Mouse (Mus musculus) gastrocnemius, postnatal 14 days (tissue): ENCODE results near the gene Cacnb4. TPM values are rescaled to one million over a fixed set of nuclear protein-coding genes. Genes with fewer than 3 reads are reported as not detected.

Experiments
- DNase-seq: peaks from one replicate; pipeline ENCODE4 v3.0.0; 2021; ENCODE audit warnings: mixed read lengths
- intact Hi-C: fragments of 180-260 bp; cut with DNase I; formaldehyde crosslinking; loops from one replicate; pipeline ENCODE4 v1.15.1; 2025; ENCODE audit warnings: low total_unique reads
- total RNA-seq, 2 experiments: library from RNA; stranded (reverse); gene quantifications; 2 replicates each; pipeline ENCODE4 v1.2.3; 2021

The Cacnb4 gene
- total RNA-seq, 2 experiments from 2014 or later, result 0.23 to 0.29 TPM

GRCm38 (mm10) chr2:52577700-52578099, 98.9 kb downstream of the Cacnb4 start:
- intact Hi-C loops, result loop anchor here (10.0 kb wide), 1 partner anchor 143 kb away; no protein-coding TSS in a partner anchor
- DNase-seq, result no peak

DNA sequence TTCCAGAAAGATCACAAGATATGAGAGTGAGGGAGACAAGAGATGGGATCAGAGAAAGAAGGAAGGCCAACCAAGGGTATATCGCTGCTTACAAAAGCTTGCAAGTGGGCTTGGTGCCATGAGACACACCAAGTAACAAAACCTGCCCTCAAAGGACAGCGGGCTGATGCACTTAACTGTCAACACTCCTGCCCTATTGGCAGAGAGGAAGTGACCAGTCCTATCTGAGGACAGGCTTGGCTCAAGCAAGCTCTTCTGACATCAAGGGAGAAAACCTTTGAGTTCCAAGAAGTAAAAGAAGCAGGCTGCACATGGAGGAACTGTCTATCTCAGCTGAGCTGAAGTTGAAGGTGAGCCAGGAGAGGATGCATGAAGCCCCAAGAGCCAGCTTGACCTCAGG, 100.1 kb downstream of the Cacnb4 start:
- no peak for DNase-seq
- intact Hi-C loops, result loop anchor here (10.0 kb wide), 1 partner anchor 142 kb away; no protein-coding TSS in a partner anchor

DNA sequence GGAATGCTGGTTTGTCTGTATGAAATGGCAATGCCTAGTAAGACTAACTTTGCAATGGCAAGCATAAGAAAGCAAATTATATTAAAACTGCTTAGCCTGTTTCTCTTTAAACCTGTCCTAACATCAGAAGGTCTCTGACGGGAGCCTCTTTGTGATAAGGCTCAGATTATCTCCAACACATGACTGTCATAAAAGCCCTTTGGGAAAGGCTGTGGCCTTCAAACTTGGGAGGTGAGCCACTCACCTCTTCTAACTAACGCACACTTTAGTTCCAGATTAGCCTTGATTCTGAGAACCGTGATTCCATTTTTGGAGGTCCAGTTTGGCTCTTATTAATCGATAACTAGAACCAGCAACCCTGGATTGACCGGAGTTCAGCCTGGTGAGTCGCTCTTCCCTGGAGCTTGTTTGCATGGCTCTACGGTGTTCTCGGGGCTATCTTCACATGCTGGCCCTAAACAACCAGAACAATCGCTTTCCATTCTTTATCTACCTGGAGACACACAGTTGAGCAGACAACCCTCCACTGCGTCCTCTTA, 100.9 kb downstream of the Cacnb4 start:
- intact Hi-C loops, result loop anchor here (10.0 kb wide), 1 partner anchor 141 kb away; no protein-coding TSS in a partner anchor
- no peak for DNase-seq

- intact Hi-C loops, result loop anchor here (10.0 kb wide), 1 partner anchor 140 kb away; no protein-coding TSS in a partner anchor
- DNase-seq, result no peak
Observed at GRCm38 (mm10) chr2:52574929-52575328, 101.7 kb downstream of the Cacnb4 start.

DNA sequence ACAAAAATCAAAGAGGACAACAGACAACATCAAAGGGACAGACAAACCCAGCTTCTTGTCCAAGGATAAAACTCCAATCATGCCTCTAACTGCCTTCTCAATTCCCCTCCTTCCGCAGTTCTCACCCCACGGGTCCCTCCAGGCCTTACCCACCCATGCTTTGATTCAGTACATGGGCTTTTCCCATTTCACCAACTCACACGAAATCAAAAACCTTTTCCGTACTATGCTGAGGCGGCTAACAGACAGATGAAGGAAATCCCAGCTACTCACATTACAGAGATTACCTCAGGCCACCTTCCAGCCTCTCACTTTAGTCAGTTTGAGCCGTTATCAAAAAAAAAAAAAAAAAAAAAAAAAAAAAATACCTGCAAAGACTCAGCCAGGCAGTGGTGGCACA, 104.4 kb downstream of the Cacnb4 start:
- intact Hi-C loops, result loop anchor here (10.0 kb wide), 1 partner anchor 137 kb away; no protein-coding TSS in a partner anchor
- no peak for DNase-seq

GRCm38 (mm10) chr2:52571339-52571968, 105.2 kb downstream of the Cacnb4 start:
- no peak for DNase-seq
- intact Hi-C loops, result loop anchor here (10.0 kb wide), 1 partner anchor 137 kb away; no protein-coding TSS in a partner anchor

DNA sequence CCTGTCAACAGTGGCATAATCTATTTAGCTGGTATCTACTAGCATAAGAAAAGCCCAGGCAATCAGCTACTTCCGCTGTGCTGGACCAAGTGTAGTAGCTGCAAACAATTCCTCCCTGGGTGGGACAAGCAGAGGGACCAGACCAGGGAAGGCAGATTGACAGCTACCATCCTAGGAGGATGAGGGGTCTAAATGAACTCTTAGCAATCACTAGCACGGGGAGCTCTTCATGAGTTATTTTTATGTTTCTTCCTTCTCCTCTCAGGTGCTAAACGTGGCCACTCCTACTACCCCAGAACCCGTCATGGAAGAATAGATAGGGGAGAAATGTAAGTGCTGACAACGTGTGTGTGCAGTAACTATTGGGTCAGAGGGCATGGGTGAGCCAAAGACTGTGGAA, 105.8 kb downstream of the Cacnb4 start:
- DNase-seq, result no peak
- intact Hi-C loops, result loop anchor here (10.0 kb wide), 1 partner anchor 136 kb away; no protein-coding TSS in a partner anchor

- intact Hi-C loops, result loop anchor here (10.0 kb wide), 1 partner anchor 135 kb away; no protein-coding TSS in a partner anchor
- no peak for DNase-seq
Observed at GRCm38 (mm10) chr2:52570171-52570570, 106.5 kb downstream of the Cacnb4 start.

DNA sequence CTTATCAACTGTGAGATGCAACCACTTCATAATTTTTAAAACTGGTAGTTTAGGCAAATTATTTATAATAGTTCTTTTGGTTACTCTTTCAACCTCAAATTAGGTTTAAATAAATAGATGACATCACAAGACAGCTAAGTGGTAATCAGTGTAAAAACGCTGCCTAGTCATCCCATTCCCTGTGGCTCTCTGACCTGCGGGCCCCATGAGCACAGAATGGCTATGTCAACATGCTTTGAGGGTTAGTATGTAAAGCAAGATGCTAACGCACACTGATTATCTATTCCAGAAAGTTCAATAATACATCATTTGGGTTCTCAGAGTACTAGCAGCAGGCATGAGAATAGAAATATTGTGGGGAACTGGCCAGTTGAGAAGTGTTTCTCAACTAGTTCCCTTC, 108.5 kb downstream of the Cacnb4 start:
- intact Hi-C loops, result no loop called here
- no peak for DNase-seq

GRCm38 (mm10) chr2:52567421-52567820, 109.2 kb downstream of the Cacnb4 start:
- intact Hi-C loops, result no loop called here
- no peak for DNase-seq

GRCm38 (mm10) chr2:52563277-52563676, 113.4 kb downstream of the Cacnb4 start:
- DNase-seq, result no peak
- intact Hi-C loops, result no loop called here

- intact Hi-C loops, result no loop called here
- no peak for DNase-seq
Observed at GRCm38 (mm10) chr2:52562356-52562755, 114.3 kb downstream of the Cacnb4 start.

GRCm38 (mm10) chr2:52561137-52561536, 115.5 kb downstream of the Cacnb4 start:
- intact Hi-C loops, result no loop called here
- no peak for DNase-seq

- intact Hi-C loops, result no loop called here
- DNase-seq, result no peak
Observed at GRCm38 (mm10) chr2:52560266-52560665, 116.4 kb downstream of the Cacnb4 start.

- DNase-seq, result no peak
- intact Hi-C loops, result no loop called here
Observed at GRCm38 (mm10) chr2:52558411-52558810, 118.2 kb downstream of the Cacnb4 start.

DNA sequence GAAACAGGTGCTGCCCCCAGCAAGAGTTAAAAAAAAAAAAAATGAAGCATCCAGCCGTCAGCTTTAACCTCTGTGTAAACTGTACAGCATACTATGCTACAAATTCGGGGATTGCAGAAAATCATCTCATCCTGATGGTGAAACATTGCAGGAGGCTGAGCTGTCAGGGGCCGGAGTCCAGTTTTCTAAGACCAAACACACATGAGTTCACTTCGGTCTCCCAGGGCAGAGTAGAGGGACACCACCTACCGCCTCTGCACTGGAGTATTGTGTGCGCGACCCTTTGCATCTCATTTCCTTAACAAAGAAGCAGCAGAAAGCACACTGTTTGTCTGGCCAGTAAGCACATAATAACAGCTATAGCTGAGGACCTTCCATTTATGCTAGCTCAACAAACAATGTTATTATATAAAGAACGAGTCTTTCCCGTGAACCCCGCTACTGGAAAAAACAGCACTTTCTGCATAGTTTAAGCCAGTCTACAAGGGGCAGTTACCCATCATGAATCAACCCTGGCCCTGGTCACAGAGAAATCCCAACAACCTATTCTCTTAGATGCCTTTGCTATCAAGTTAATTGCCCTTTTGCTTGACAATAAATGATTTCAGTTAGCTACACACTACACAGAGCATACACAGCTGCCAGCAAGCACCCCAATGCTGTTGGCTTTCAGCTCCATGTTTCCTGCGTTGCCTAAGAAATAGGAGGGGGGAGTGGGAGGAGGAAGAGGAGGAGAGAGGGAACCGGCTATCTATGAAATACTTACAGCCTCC, 118.9 kb downstream of the Cacnb4 start:
- intact Hi-C loops, result no loop called here
- DNase-seq, result no peak

GRCm38 (mm10) chr2:52556961-52557326, 119.7 kb downstream of the Cacnb4 start:
- intact Hi-C loops, result no loop called here
- DNase-seq, result no peak

DNA sequence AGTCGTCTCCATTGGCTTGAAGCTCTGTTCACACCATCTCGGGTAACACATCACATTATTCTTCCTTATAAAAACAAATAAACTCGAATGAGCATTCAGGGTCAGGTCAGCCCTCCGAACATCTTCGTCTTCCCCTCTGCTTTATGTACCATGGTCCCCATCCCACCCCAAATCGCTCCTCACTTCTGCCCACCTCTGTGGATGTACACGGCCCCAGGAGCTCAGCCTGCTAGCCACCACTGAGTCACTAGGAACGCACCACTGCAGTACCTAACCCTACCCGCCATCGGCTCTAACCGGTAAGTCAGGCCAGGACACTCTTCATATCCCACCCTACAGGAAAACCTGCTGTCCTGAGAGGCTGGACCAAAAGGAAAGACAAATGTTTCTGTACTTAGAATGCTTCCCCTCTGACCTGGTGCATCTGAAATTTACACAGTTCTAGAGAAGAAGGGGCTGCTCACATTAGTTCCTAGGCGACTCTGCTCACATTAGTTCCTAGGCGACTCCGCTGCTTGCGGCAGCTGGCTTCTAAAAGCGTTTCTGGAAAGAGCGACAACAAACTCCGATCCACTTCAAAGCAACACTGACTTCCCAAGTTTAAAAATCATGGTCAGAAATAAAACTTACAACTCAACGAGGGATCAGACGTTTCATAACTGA, 120.2 kb downstream of the Cacnb4 start:
- intact Hi-C loops, result no loop called here
- DNase-seq, result no peak

- no peak for DNase-seq
- intact Hi-C loops, result no loop called here
Observed at GRCm38 (mm10) chr2:52548401-52548800, 128.2 kb downstream of the Cacnb4 start.

DNA sequence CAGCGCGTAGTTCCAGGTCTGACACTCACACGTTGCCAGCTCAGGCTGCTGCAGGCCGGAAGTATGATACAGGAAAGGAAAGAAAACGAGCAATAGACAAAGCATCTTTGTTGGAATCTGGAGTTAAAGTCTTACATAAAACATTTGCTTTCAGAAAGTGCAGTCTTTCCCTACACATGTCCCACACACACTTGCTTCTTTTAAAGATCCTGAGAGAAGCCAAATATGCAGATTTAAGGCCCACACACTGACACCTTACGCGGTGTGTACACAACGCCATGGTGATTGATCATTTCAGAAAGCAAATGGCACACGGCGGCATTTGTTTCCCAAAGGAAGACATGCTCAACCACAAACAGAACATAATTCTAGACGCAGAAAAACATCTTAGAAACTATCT, 129.3 kb downstream of the Cacnb4 start:
- intact Hi-C loops, result no loop called here
- DNase-seq, result no peak
